Mouse (Mus musculus) spleen, adult 18-20 months (tissue): ENCODE data around the gene Gm10413.
"Not testable (repeated sequence)": the region's sequence is repeated elsewhere in the genome, so short reads cannot be mapped to it uniquely, and the experiment has no call there.

ENCODE experiments used
- DNase-seq, 2 experiments: peaks; one replicate each; pipeline ENCODE4 v3.0.0; 2022; ENCODE audit warnings: mixed read lengths in 2 of 2

Gene Gm10413

DNA sequence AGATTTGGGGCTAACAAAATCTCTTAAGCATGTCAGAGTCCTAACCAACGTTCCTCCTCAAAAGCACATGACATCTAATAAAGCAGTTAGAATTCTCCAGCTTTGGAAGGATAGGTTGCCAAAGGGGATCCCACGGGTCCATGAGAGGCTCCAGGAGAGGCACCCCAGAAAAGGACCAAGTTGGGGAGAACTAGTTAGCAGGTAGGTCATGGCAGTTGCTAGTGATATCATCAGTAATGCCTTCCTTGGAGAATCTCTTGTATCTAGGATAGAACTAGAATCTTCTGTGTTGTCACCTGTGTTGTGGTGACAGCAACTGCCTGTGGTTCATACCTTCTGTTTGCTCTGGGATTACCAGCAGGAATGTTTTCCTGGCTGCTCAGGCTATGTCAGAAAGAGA lies at the start of gene Gm10413:
Gene Gm10413 (plus strand): TSS at position 301 of the 400 bp plus-strand sequence.
- not testable (repeated sequence) for DNase-seq

- not testable (repeated sequence) for DNase-seq
These were observed 17.4 kb downstream of the Gm10413 start, which contains the start of gene Gm10409 for GRCm38 (mm10) chr14:3412314-3412713. Gene Gm10409 (plus strand): TSS chr14:3412614.

GRCm38 (mm10) chr14:3427803-3428202 lies 32.9 kb downstream of the Gm10413 start, which contains the start of gene Gm3005:
Gene Gm3005 (plus strand): TSS chr14:3428103.
- DNase-seq, result not testable (repeated sequence)

DNA sequence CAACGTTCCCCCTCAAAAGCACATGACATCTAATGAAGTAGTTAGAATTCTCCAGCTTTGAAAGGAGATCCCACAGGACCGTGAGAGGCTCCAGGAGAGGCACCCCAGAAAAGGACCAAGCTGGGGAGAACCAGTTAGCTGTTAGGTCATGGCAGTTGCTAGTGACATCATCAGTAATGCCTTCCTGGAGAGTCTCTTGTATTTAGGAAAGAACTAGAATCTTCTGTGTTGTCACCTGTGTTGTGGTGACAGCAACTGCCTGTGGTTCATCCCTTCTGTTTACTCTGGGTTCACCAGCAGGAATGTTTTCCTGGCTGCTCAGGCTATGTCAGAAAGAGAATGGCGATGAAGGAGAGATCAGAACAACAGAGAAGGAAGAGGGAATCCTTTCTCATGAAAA lies 54.2 kb downstream of the Gm10413 start, which contains the start of gene Gm10408:
Gene Gm10408 (plus strand): TSS at position 301 of the 400 bp plus-strand sequence.
- not testable (repeated sequence) for DNase-seq
